Mouse (Mus musculus) cerebellum, adult 11-12 months (tissue): ENCODE measurements around the gene Gm12166.

Experiments
- DNase-seq: peaks from one replicate; pipeline ENCODE4 v3.0.0; 2022

Gene Gm12166

DNA sequence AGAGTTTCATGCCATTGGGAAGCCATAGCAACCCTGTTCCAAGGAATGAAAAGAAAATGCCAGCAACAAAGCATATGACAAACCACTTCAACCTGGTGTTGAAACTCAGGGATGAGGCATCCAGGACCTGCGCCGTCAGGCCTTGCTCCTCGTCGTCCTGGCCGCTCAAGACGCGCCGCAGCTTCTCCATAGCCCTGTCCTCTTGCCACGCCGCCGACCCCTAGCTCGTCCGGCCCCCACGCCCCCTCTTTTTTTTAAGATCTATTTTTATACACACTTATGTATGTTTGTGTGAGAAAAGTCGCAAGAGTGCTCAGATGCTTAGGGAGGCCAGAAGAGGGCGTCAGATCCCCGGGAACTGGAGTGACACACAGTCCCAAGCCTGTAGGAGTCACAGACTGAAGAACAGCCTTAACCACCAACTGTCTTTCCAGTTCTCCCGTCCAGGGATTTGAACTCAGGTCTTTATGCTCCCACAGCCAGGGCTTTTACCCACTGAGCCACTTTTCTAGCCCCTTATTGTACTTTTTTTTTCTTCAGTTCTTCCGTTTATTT, at the start of gene Gm12166:
TSS of gene Gm12166 (minus strand) at position 217 of the 555 bp plus-strand sequence.
- peak; percentile 48 for DNase-seq

DNA sequence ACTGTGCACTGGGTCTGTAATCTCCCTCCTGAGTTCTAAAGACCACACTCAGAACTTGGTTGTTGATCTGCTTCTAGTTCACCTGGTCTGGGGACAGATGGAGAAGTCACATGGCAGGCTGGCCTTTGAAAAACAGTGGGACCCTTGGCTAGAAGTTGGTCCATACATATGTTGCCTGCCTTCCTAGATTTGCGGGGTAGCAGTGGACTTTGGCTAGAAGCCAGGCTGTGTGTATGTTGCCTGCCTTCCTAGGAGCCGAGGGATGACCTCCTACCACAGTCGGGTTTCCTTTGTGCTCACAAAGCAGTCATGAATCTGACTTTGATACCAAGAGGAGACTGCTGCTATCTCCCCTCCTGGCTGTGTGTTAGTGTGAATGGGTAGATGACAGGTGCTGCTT, 44.9 kb upstream of the Gm12166 start:
- peak; percentile 58 for DNase-seq

DNA sequence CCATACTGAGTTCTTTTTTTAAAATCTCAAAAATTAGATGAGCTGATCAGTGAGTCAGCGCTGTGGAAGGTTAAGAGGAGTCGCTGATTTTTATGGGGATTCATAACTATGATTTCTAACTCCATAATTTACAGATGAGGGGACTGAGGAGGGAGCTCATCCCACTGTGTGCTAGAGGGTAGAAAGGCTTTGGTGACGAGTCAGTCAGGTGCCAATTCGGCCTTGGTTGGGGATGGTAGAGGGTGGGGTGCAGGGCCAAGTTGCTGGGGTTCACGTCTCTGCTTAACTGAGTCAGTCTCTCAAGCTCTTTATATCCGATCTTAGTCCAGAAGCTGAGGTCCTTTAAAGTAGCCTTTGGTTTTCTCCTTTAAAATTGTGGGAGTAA, 44.1 kb upstream of the Gm12166 start:
- no peak for DNase-seq

DNA sequence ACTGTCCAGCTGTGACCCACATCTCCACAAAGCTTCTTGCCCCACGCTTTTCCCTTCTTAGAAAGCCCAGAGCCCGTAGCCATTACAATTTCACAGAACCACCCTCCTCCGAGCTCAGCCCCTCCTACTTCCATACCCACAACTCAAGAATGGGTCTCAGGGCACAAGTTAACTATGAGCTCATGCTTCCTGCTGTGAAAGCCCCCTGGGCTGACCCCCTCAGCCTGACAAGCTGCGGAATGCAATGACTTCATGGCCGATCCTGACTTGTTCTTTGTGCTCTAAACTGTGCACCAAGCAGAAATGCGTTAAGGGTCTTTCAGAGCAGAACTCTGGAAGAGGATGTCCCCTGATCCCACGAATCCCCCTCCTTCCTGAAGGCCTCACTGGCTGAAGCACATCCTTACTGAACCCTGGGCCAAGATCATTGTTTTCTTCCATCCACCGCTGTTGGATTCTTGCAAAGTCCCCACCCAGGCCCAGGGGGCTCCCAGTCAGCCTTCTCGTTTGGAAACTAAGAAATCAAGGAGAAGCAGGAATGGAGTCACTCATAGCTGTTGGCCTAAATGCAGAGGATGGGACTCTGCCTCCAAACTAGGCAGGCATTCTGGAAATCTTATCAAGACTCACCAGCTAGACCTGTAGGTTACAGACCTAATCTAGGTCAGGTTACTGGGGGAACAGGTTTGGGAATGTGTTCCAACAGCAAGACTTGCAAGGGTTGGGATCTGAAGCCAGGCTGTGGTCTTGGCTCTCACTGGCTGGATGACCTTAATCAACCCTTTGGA, 43.5 kb upstream of the Gm12166 start:
- no peak for DNase-seq

DNA sequence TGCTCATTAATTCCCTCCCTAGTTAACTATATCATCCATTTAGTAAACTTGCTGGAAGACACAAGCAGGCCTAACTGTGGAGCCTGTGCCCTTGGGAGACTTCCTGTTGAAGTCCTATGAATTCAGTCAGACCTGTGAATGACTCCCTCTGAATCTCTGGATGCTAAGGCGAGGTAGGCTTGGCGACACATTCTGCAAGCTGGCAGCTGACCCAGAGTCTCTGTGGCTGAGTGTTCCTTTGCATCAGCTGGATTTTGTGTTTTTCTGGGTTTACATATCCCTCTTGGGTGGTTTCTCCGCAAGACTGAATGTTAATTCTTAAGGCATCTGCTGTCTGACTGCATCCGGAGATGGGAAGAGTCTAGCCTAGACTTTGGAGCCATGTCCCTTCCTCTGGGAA, 40.0 kb upstream of the Gm12166 start:
- no peak for DNase-seq

DNA sequence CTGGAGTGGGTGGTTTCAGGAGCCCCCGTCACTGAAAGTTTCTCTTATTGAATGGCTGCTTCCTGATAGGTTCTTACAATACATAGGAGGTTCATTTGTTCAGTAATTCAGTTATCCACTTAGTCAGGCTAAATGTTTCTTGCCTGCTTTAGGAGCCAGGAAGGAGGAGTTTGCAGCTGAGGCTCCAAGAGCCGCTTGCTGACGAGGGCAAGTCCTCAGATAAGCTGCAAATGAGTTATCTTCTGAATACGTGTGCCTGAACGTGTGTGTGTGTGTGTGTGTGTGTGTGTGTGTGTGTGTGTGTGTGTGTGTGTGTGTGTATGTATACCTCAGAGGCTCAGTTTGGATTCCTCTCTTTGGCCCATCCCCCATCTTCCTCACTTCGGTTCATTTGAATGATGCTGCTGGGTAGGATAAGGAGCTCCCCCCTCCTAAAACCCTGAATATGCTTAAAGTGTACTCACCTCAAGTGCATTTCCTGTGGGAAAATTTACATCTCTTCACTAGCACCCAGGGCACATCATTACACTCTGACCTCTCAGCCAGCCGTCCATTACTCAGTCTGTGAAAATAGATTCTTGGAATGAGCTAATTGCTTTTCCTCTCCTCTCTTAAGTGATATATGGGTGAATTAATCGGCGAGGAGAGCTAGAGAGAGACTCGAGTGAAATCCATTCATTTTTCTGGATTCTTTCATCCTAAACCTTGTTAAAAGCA, 39.0 kb upstream of the Gm12166 start:
- no peak for DNase-seq

DNA sequence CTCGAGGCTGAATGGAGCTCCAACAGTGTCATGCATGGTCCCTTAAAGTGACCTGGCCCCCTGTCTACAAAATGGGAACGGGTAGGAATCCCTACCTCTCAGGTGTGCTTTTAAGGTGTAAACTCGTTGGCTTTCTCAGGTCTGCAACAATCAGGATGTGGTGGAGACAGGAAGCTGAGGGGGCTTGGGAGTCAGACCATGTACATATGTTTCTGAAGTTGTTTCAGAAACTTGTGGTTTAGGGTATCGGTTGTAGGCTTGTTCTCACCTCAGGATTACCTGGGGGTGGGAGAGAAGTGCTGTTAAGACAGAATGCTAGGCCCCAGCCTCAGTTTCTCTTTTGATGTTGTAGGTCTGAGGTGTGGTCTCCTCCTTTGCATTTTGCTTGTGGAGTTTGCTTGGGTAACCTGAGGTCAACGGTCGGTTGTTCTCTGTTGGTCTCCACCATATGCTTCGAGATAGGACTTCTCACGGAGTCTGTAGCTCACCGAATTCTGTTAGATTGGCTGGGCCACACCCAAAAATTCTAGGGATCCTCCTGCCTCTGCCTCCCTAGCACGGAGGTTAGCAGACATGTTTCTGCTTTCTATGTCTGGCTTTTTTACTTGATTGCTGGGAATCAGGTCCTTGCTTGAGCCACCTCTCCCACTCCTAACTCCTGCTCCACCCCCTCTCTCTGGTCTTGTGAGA, 38.1 kb upstream of the Gm12166 start:
- no peak for DNase-seq

DNA sequence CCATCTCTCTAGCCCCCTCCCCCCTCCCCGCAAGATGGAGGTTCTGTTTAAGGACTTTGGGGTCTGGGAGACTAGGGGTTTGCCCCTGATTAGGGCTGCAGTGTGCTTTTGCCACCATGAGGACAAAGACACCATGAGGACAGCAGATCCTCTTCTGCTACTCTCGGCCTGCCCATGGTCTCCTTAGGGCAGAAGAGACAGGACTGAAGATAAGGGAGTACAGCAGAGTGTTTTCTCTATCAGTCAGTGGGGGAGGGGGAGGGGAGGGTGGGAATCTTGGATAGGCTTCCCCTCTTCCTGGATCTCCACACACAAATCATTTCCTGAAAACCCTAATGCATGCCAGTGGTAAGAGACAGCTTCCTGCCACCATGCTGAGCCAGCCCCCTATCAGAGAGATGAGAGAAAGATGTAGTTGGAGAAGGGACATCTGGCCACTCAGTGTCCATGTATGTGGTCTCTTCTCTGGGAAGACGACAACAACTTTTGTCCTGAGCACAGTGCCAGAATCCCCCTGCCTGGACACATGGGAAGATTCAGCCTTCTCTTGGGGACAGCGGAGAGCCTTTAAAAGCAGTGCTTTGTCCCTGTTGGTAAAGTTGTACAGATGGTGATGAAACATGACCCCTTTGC, 37.1 kb upstream of the Gm12166 start:
- no peak for DNase-seq

DNA sequence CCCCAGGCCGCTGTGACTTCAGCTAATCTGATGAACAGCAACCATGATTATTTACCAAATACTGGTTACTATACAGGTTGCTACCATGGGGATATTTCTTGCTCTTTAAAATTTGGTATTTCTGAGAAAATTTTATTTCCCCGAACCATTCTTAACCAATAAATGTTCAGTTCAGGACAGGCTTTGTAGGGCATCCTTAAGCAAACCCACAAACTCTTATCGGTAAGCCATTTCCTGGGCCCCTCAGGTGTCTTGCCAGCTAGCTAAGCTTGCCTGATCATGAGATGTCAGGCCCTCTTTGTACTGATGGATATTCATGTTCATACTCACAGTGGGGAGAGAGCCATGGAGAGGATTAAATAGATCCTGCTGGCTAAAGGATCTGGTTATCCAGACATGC, 34.3 kb upstream of the Gm12166 start:
- no peak for DNase-seq

DNA sequence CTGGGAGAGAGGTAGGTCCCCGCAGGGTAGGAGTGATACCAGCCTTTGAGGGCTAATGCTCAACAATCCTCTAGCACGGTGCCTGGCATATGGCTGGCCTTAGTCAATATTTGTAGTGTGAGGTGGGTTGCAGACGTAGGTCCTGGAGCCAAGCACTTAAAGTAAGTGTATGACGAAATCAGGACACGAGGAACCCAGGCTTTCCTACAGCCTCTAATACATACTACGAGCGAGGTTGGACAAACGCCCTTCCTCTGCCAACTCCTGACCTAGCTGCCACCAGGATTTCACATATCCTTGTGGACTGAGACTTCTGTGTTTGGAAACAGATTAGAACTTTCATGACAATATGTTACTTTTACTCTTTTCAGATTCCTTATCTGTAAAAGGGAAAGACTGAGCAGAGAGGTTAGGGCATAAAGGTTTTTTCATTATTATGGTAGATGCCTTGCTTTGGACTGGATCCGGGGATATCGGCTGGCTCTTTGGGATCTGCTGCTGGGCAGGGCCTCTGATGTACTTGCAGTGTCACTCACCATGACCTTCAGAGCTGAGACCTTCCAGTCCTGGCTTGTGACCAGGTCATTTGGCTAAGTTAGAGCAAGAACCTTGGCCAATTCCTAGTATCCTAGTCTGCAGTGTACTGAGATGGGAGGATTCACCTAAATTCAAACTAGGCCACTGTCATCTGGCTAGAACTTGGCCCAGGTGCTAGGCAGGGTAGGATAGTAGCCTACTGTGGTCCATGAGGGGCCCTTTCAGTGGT, 33.5 kb upstream of the Gm12166 start:
- DNase-seq: no peak

DNA sequence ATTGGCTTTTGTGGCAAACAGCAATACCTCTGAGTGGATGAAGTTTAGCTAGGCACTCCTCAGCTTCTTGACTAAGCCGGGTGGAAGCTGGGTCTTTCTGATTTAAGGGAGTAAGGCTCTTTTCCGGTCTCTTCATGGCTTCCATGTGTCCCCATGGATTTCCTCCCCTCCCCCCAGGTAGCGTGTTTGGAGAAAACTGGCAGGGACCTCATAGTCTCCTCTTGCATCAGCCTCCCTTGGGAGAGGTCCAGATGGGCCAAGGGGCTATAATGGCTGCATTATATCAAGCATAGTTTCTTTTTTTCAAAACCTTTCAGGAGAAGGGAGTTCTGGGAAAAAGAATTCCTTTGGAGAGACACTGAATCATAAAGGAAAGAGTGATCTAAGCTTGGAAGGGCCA, 32.4 kb upstream of the Gm12166 start:
- DNase-seq: no peak

DNA sequence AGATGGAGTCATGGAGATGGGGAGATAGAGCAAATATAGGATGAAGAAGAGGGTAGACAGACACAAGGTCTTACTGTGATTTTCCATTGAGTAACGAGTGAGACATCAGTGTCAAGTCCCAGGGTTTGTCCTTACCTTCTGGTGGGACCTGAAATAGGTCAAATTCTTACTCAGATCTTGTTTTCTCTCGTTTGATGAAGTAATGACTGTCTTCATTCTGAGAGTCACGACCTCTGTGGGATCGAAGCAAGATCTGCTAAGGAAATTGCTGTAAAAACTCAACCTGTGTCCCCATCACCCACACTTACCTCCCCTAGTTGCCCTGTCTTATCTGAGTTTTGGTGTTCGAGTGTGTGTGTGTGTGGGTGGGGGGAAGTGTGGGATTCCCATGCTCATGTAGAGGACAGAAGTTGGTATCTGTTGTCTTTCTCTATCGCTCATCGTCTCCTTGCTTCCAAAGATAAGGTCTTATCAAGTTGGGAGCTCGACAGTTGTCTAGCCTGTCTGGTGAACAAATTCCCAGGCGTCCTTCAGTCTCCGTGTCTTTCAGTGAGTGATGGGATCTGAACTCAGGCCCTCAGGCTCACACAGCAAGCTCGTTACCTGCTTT, 31.8 kb upstream of the Gm12166 start:
- no peak for DNase-seq

DNA sequence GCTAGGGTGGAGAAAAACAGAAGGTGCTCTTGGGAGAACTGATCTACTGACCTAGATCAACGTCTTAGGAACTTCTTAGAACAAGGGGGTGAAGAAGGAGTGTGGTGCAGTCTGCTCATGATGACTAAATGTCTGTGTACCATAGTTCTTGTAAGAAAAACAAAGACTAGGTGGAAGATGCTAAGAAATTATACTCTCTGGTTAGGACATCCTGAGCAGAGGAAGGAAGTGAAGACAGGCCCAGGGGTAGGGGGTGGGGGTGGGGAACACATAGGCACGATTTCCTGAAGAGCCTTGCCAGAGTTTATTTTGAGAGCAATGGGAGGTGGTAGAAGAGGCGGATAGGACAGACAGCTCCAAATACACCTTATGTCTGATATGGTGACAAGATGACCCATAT, 31.3 kb upstream of the Gm12166 start:
- DNase-seq: no peak

DNA sequence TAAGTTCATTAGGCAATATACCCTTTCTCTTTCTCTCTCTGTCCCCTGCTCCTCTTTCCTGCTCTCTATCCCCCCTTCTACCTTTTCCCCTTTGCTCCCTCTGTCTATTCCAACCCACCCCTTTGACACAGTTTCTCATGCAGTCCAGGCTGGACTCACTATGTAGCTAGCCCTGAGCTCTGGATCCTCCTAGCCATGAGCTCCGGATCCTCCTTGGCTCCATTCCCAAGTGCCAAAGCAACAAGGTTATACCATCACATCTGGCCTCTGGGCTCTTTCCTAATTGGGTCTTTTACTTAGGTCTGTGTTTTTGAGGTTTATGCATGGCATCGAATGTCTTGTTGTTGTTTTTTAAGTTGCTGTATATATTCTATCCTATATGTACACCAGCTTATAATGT, 29.0 kb upstream of the Gm12166 start:
- DNase-seq: no peak

DNA sequence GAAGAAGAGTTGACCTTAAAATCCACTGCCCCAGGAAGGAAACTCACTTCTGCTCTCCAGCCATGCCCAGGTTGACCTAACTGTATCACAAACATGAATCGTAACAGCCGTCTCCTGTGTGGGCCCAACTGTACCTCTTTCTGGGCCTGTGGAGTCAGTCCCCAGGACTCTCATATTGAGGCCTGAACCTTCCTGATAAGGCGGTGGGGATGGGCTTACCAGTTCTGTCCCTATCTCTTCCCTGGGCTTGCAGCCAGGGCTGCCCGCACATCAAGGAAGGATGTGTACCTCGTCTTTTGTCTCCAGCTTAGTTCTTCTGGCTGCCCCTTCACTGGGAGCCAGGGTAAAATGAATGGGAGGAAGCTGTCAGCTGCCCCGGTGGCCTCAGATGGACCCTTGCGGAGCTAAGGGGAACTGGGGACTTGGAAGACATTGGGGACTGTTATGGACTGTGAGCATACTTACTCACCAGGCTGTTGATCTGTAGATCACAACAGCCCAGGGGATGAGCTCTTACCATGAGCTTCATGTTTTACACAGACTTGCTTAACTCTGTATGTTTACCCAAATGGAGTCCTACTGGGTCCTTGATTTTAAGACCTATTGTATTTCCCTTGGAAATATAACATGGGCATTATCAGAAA, 25.7 kb upstream of the Gm12166 start:
- no peak for DNase-seq

DNA sequence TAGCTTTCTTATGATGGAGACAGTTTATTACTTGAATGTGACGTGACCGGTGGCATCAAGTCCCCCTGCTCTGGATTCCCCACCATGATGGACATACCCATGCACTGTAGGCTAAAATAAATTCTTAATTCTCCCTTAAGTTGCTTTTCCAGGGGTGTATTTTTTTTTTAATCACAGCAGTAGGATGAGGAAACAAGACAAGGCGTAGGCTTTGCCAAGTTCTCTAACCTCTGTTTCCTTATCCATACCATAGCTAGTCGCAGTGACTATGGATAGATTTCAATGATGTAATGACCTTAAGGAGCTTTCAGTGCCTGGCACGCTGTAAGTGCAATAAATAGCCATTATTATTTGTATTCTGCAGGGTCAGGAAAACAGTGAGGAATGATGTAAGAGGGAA, 25.2 kb upstream of the Gm12166 start:
- no peak for DNase-seq

DNA sequence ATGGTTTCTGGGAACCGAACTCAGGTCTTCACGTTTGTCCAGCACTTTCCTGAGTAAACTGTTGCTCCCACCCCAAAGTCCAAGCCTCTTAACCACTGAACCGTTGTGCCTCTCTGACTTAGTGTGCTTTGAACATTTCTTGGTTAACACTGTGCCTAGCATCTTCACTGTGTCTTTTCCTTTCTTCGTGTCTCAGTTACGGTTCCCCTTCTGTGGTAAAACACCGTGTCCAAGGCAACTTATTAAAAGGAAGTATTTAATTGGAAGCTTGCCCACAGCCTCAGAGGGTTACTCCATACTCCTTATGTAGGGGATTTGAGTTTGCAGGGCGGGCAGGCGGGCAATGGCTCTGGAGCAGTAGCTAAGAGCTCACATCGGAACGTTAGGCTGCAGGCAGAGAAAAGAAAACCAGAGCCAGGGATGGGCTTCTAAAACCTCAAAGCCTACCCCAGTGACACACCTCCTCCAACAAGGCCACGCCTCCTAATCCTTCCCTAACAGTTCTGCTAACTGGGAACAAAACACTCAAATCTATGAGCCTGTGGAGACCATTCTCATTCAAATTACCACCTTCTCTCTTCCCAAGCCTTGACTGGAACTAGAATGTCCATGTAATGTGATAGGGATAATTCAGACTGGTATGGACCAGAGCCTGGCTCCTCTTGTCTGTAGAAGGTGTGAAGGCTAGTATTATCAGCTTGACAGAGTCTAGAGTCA, 24.5 kb upstream of the Gm12166 start:
- DNase-seq: no peak

DNA sequence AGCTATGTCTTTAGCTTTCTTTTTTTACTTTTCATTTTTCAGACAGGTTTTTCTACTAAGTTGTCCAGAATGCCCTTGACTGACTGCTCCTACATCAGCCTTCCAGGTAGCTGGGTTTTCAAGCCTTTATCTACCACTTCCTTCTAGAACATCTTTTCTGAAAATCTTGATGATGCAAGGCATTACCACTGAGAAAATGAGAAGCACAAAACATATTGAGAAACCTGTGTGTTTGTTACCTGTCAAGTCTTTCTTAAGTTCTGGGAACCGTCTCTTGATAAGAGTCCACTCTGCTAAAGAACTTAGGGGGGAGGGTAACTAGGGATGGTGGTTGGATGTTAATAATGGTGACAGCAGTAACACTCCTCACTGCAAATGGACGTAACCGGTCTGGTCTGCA, 23.4 kb upstream of the Gm12166 start:
- no peak for DNase-seq

DNA sequence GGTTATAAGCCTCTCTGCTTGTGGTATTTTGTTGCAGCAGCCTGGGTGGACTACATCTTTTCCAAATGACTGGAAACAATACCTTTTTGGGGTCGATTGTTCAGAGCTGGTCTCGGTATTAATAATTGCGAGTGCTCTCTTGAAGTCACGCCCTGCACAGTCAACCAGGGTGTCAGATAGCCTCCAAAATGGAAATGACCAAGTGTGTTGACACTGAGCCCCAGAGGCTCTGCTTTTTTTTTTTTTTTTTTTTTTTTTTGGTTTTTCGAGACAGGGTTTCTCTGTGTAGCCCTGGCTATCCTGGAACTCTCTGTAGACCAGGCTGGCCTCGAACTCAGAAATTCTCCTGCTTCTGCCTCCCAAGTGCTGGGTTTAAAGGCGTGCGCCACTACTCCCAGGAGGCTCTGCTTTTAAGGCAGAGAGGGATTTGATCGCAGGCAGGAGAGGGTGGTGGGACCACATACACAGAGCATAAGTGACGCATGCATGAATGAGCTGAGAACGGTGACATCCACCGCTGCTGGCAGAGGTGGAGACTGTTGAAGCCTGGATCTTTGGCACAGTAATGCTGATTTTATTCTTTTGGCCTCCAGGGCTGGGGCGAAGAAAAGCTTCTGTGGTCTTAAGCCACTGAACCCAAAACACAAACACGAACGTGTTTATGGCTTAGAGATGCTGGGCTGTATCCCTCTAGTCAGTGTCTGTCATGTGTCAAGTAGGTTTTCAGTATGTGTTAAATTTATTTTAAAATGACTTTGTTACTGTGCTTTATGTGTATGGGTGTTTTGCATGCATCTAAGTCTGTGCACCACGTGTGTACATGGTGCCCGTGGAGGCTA, 21.9 kb upstream of the Gm12166 start:
- no peak for DNase-seq
